Mouse (Mus musculus) B cell, adult 2 months (primary cell): ENCODE measurements around the gene Dmrt3.
A peak's percentile ranks its signal among the peaks of the same experiment; 100 is the strongest.

ENCODE experiments used
- DNase-seq, 2 experiments: peaks; one replicate each; pipeline ENCODE4 v3.0.0; 2022

Gene Dmrt3

GRCm38 (mm10) chr19:25622291-25623251 is 12.5 kb downstream of the Dmrt3 start:
- DNase-seq = peak; percentile 77 to 82

- peak; percentile 67 to 72 for DNase-seq
Measured at GRCm38 (mm10) chr19:25628490-25628889, 18.4 kb downstream of the Dmrt3 start.

DNA sequence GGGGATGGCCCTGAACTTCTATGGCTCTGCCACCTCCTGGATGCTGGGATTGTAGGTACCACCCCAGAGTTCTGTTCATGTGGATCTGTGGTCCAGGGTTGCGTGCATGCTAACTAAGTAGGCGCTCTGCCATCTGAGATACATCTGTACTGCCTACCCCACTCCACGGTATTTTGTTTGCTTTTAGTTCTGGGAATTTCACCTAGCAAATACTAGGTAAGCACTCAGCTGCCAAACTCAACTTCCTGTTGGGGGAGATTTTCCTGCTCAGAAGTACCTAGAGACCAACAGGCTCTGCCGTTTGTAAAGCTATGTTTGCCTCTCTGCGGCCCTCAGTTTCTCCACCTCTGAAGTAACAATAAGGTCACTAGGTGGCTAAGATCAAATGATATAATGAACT is 25.0 kb downstream of the Dmrt3 start:
- DNase-seq = no peak

- peak; percentile 47 to 64 for DNase-seq
Measured at GRCm38 (mm10) chr19:25635622-25636244, 25.6 kb downstream of the Dmrt3 start.

- DNase-seq = no peak
Measured at GRCm38 (mm10) chr19:25638766-25639361, 28.8 kb downstream of the Dmrt3 start.

DNA sequence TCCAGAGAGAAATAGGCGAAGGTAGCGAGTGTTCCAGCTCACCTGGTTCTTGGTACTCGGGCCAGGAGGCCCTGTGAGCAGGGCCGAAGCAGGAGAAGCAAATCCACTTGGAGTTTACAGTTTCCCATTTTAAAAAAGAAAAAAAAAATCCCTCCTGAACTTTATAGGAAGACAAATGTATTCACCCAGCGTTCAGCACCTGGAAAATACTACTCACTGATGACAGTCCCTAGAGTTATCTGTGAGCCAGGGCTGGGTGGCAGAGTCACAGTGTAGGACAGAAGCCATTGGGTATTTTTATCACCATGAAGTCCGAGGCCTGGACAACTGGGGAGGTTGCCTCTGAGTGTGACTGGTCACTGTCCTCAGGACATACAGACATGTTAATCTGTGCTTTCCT is 31.7 kb downstream of the Dmrt3 start:
- no peak for DNase-seq

DNA sequence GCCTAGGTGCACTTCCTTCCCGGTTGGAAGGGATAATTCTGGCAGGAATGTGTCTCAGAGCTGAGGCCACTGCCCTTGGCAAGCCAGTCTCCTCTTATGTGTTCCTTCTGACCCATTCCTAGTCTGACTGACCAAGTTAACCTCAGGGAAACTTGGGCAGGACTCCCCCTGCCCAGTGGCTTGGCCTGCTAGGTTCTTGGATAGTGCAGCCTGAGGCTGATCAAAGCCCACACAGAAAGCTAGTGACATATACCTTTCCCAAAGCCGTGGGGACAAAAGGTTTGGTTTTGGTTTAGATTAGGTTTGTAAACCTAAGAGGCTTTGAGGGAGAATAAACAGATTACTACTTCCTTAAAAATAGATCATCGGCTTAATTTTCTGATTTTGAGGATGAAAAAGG is 37.0 kb downstream of the Dmrt3 start:
- no peak for DNase-seq

GRCm38 (mm10) chr19:25648701-25649100 is 38.6 kb downstream of the Dmrt3 start:
- no peak for DNase-seq

- DNase-seq = no peak
Measured at GRCm38 (mm10) chr19:25650474-25650873, 40.4 kb downstream of the Dmrt3 start.

- DNase-seq = no peak
Measured at GRCm38 (mm10) chr19:25652560-25652959, 42.5 kb downstream of the Dmrt3 start.

DNA sequence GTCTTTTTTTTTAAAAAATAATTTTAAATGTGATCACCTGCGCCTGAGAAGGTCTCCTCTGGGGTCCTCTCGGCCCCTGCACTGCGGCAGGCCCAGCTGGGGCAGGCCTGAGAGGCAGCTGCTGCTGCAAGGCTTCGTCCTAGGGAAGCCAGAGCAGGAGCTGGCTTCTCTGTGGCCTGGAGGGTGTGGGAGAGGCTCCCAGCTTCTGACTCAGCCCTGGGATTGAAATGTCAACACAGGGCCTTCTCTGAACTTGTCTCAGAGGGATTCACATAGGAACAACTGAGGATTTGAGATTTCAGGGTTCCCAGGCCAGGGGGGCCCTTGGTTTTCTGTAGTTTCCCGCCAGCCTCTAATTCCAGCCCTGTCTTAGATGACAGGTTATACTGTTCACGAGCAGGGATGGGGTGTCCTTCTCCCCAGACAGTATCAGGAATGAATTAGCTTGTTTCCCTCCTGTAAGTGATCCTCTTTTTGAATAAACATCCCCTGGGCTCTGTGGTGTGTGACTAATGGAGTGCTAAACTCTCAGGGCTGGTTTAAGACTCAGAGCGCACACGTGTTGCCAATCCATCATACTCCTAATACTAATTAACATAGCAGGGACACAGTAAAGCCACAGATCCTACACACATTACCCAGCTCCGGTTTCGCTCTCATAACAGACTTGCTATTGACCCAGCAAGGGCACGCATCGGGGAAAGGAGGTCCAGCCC is 44.1 kb downstream of the Dmrt3 start:
- no peak for DNase-seq

GRCm38 (mm10) chr19:25665486-25666339 is 55.6 kb downstream of the Dmrt3 start:
- DNase-seq = no peak

DNA sequence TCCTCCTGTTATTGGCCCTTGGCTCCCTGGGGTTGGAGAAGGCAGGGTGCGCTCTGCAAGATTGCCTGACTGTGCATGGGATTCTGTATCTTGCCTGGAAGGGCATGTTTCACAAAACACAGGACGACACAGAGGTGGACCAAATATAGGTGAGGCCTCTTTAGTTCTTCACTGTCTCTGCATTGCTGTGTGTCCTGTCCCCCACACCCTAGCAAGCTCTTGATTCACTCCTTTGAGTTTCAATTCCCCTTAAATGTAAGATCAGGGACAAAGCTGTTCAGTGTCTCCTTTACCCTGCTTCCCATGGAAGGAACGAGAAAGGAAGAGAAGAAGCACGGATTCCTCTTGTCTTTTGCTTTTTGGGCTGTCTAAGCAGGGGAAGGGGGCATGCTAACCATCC is 57.7 kb downstream of the Dmrt3 start:
- DNase-seq = no peak

DNA sequence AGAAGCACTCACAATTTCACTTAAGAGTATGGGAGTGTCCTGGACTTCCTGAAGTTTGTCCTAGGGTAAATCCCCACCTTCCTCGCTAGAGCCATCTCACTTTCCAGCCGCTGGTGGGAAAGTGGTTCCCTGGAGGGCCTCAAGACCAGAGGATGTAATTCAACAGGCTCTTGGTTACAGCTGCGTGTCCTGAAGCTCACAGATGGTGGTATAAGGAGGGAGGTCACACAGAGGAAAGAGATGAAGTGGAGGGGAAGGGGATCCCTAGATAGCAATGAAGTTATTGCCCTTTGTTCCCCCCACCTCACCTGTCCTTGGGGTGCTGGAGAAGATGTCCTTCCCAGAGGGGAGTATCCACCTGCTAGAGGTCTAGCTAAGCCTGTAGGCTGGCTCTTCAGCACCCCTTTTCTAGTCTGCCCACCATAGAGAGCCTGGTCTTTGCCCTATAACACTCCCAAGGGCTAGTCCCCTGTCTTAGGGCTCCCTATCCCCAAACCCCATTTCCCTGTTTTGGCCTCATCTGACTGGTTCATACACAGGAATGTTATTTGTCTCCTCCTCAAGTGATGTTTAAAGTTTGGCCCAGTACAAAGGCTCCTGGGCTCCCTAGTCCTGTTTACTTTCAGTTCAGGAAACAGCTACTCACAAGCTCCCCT is 59.6 kb downstream of the Dmrt3 start:
- DNase-seq = no peak

DNA sequence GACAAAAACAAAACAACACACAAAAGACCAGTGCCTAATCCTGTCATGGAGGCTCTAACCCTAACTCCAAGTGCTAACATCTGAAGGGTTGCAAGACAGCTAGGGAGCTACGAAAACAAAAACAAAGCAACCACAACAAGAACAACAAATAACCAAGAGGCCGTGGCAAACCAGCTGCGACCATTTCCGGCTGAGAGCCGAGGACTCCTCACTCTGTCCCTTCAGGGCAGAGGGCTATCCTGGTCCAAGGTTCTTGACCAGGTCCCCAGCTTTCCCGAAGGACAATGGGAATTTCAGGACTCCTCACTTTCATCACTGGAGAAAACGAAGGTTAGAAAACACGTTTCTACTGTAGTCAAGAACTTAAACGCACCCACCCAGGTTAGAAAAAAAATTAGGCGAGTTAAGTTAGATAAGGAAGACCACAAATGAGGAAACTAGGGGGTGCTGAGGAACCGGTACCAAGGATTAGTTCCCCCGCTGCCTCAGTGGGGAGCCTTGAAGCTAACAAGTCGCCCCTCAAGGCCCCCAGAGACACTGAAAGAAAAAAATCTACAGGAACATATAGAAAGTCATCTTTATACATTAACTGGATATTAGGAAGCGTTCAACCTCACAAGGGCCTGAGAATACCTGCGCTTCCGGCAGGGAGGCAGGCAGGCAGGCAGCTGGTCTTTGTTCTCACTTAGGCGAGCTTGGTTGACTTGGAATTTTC is 60.6 kb downstream of the Dmrt3 start:
- no peak for DNase-seq

GRCm38 (mm10) chr19:25671681-25672080 is 61.6 kb downstream of the Dmrt3 start:
- DNase-seq = no peak

DNA sequence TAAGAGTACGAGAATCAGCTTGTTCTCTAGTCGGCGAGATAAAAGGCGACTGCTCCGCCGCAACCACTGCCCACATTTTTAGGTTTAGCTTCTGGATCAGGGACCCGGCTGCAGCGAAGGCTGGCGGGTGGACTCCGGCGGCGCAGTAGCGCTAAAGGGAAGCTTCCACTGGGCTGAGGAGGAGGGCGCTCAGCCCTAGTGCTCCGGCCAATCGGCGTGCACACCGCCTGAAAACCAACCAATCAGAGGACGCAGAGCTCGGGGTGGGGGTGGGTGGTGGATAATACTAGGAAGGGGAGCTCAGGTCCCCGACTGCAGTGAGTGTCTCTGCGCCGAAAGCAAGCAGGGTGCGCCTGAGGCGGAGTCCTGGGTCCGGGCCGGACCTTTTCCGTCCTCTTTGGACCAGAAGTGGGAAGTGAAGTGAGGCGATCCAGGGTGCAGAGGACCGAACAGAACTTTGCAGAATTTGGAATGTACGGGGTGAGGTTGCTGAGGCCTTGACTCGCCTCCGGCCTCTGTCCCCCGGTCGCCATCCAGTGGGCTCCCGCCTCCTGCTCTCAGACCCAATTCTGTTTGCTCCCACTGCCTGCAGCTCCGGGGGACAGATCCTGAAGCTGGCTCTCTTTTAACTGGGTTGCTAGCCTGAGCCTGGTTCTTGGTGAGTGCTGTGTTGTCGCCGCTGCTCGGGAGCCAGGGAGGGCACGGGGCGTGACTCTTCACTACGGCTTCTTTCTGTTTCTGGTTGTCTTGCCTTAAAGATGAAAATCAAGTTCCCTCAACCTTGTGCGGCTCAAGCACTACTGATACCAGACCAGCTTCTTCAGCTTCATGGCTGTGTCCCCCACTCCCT is 62.2 kb downstream of the Dmrt3 start, which contains the start of gene Dmrt2:
Gene Dmrt2, plus strand, starts transcription at position 311 of the 850 bp plus-strand sequence.
- DNase-seq = peak; percentile 9 to 28
